ENCODE assay signal across 8 mouse cellular contexts in the genomic region with DNA sequence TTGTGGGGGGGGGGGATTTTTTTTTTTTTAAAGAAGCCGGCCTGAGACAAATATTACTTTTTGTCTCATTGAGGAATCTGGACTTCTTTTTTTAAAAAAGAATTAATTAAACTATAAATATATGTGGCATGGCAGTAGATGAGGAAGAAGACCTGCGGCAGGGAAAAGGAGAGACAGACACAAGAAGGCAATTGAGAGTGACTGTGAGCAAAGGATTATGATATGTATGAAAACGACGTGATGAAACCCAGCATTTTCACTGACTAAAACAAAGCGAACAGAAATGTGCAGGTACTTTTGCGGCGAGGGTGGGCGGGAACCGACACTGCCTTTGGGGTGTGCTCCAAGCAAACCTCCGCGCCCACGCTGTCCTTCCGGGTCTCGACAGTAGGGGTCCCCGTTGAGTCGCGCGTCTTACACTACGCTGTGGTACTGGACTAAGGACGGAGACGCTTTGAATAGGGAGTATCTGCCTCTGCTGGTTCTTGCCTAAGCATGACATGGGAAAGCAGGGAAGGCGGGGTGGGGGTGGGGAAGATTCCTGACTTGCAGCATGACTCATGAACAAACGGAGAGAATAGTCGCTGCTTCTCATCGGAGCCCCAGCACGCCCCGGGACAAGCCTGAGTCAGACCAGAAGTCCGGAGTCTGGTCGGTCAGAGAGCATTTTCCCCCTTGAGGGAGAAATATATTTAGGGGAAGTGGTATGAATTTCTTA. TPM values are rescaled to one million over a fixed set of nuclear protein-coding genes. Genes with fewer than 3 reads are reported as not detected.
DNase-seq lines count a peak whose midpoint lies in the region; ATAC-seq lines count a peak whose summit lies in the region.

No protein-coding gene starts in this region.

- H3K36me3 ChIP-seq in intestine, embryonic 14.5 days (ENCODE audit: control insufficient read depth, insufficient read depth, low read length), result no peaks in the 10 kb centered on the region

- DNase-seq in adipocyte (ENCODE audit: low spot score), result peak; percentile 99
- peak; percentile 96 for DNase-seq in embryo, embryonic 10.5 days (ENCODE audit: low spot score)
- DNase-seq in gastrocnemius, postnatal 25 days, result peak; percentile 89
- peak; percentile 100 for DNase-seq in intestine, embryonic 14.5 days (ENCODE audit: low spot score)
- DNase-seq in left cerebral cortex, postnatal 14 days (ENCODE audit: low spot score in 2 of 2), result peak; percentile 97
- peak; percentile 96 for DNase-seq in mesoderm, embryonic 11.5 days (ENCODE audit: low read depth, low spot score)
- peak; percentile 93 for DNase-seq in right cerebral cortex, postnatal 36 days (ENCODE audit: low spot score in 2 of 2)
- DNase-seq in yolk sac, embryonic 10.5 days (ENCODE audit: low spot score), result peak; percentile 93

- peak overlapping the region; percentile 57 for H3K27ac ChIP-seq in intestine, embryonic 14.5 days (ENCODE audit: low read depth)

- peak; percentile 98 for ATAC-seq in intestine, embryonic 14.5 days (replicated peaks; ENCODE audit: low FRiP score, low TSS enrichment, low read depth)

- no peaks in the 10 kb centered on the region for H3K27me3 ChIP-seq in intestine, embryonic 14.5 days (replicated peaks; ENCODE audit: control insufficient read depth, insufficient read depth, low read length)

- peak overlapping the region; percentile 51 for H3K4me2 ChIP-seq in intestine, embryonic 14.5 days (ENCODE audit: low read length)

- peaks cover 10% of the 10 kb centered on the region for H3K4me1 ChIP-seq in intestine, embryonic 14.5 days (replicated peaks; ENCODE audit: control insufficient read depth, insufficient read depth, low read length)

- 4% methylated on average over 29 of the region's 29 CpGs for WGBS in intestine, embryonic 14.5 days

- H3K9ac ChIP-seq in intestine, embryonic 14.5 days (ENCODE audit: low read length), result 0 out of 2 replicates have a peak overlapping the region, but pooled peaks have one; percentile 14

- H3K9me3 ChIP-seq in intestine, embryonic 14.5 days (ENCODE audit: control insufficient read depth, low read length), result no peaks in the 10 kb centered on the region

- peak overlapping the region; percentile 25 for H3K4me3 ChIP-seq in intestine, embryonic 14.5 days (ENCODE audit: low read depth, low read length)

- intact Hi-C loops in left cerebral cortex, postnatal 14 days (cut with DNase I), result loop anchor here (1.0 to 10.0 kb wide), 5 partner anchors 37 to 465 kb away; a partner anchor contains a TSS

RNA-seq across cellular contexts. Expression of a gene that starts 50.6 kb away (rescaled TPM):
- total RNA-seq in gastrocnemius, postnatal 25 days (2021), result 1 to 10 TPM; 5.3 to 5.4 TPM
- polyA plus RNA-seq in intestine, embryonic 14.5 days (2014; fragmentation: Nextera tagmentation; extraction: Ambion mirVana), result 13.1 and 14.9 TPM in 2 replicates
- total RNA-seq in left cerebral cortex, postnatal 14 days (2021), result 10 to 100 TPM; 23.6 to 24.7 TPM

Comparison
In these comparisons a context has a peak if more than half of its experiments do, and no peak if none do; other contexts are left out.
1. Peak in every context shown above with its lines: DNase-seq, ATAC-seq, H3K4me3 ChIP-seq and H3K27ac ChIP-seq.